Mouse (Mus musculus): Measurements from ENCODE around the gene Tfcp2. TPM values are rescaled to one million over a fixed set of nuclear protein-coding genes. Genes with fewer than 3 reads are reported as not detected.
A peak's percentile ranks its signal among the peaks of the same experiment; 100 is the strongest.
"Not testable (repeated sequence)": the region's sequence is repeated elsewhere in the genome, so short reads cannot be mapped to it uniquely, and the experiment has no call there.

Tfcp2 gene
- total RNA-seq, 2 experiments from 2014 or later = 25.4 to 31.6 TPM

- DNase-seq (ENCODE audit: low spot score in 2 of 2) = no peak
These were observed 6.1 kb upstream of the Tfcp2 start for GRCm38 (mm10) chr15:100557705-100558433.

DNA sequence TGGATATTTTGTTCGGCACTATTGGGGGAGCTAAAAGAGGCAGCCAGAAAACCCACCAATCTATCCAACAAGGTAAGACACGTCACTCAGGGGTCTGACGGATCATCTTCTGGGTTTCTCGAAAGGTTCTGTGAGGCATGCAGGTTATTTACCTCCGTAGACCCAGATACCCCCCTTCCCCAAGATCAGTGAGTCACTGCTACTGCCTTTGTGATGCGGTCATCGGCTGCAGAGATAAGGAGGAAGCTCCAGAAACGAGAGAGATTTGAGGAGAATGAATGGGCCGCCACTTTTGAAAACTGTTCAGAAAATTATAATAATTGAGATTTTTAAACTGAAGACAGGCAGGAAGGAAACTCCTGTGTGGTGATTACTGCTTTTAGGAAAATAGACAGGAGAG, 4.6 kb upstream of the Tfcp2 start:
- DNase-seq (ENCODE audit: low spot score in 2 of 2) = no peak

DNA sequence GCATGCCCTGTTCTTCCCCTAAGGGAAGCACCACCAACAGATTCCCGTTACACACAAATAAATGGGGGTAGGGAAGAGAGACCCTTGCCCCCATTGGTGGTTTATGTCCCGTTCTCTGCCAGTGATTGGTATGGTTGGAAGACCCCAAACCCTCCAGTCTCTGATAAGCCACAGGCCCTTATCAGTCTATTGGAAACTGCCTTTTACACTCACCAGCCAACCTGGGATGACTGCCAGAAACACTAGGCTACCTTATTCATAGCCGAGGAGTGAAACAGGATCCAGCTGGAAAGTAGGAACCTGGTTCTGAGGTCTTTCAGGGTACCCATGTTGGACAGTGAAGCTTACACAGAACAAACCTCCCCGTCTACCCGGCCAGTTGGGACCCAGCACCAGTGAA, 4.2 kb upstream of the Tfcp2 start:
- no peak for DNase-seq (ENCODE audit: low spot score in 2 of 2)

- DNase-seq (ENCODE audit: low spot score in 2 of 2) = no peak
These were observed 1.5 kb downstream of the Tfcp2 start for GRCm38 (mm10) chr15:100550280-100550679.

DNA sequence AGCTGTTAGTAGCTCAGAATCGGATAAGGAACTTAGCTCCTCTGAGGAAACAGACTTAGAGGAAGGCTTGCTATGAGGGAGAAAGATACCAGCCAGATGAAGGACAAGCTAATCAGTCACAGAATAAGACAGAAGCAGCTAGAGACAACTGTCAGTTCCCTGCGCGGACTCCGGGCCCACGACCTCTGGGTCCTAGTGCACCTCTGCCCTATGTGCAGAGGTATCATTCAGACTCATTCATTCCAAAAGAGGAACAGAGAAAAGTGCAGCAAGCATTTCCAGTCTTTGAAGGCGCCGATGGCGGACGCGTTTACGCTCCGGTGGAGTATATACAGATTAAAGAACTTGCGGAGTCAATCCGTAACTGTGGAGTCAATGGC, 8.2 kb downstream of the Tfcp2 start:
- not testable (repeated sequence) for DNase-seq (ENCODE audit: low spot score in 2 of 2)

GRCm38 (mm10) chr15:100542876-100543650, 8.7 kb downstream of the Tfcp2 start:
- DNase-seq (ENCODE audit: low spot score in 2 of 2) = not testable (repeated sequence)

- DNase-seq (ENCODE audit: low spot score in 2 of 2) = no peak
These were observed 10.4 kb downstream of the Tfcp2 start for GRCm38 (mm10) chr15:100541426-100541825.

DNA sequence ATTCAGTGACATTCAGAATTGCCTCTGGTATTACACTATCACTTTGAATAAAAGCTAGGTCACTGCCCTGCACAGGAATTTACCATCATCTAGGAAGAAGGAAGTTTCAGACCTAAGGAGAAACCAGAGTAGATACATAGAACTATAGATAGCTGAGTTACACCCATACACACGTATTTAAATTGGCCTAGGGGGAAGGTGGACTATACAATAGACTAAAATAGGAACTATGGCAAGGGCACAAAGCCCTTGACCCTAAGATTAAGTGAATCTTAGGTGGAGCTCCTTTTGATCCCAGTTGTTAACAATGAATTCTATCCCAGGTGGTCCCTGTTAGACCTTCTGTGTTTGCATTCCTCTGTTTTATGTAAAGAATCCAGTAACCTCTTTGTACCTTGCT, 10.8 kb downstream of the Tfcp2 start:
- DNase-seq (ENCODE audit: low spot score in 2 of 2) = not testable (repeated sequence)

DNA sequence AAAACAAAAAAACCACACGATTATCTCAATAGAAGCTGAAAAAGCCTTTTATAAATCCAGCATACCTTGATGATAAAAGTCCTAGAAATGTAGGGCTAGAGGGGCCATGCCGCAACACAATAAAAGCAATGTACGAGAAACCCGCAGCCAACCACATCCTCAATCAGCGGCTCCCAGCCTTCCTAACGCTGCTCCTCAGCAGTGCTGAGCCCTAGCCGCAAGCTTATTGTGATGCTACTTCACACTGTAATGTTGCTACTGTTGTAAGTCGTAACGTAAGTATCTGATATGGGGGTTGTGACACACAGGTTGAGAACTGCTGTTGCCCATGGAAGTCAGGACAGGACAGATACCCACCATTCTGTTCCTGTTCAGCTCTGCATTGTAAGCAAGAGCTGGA, 12.4 kb downstream of the Tfcp2 start:
- DNase-seq (ENCODE audit: low spot score in 2 of 2) = no peak

DNA sequence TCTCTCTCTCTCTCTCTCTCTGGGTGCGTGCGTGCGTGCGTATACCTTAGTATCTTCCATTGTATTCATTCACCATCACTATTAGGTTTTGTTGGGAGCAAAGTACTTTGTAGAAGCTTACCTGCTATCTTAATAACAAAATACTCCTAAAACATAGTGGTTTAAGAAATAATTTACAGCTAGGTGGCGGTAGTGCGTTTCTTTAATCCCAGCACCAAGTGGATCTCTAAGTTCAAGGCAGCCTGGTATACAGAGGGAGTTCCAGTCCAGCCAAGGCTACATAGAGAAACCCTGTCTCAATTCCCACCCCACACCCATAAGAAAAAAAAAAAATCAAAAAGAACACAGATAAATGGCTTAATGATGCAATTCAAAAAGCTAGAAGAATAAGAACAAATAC, 13.9 kb downstream of the Tfcp2 start:
- DNase-seq (ENCODE audit: low spot score in 2 of 2) = no peak

DNA sequence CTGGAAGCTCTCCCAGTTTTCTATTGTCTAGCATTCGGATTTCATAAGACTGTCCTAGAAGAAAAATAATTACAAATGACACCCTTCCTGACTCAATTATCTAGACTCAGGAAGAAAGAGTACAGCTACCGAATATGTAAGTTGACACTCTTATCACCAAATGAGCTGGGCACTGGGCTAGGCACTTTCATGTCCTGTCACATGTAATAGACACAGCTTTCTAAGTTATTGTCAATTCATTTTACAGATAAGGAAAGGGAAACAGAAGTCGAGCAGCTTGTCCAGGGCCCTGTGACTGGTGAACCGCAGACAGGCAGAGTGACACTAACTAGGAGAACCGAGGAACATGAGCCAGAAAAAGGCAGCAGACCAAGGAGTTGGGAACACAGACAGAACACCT, 23.9 kb downstream of the Tfcp2 start:
- no peak for DNase-seq (ENCODE audit: low spot score in 2 of 2)

- no peak for DNase-seq (ENCODE audit: low spot score in 2 of 2)
These were observed 26.4 kb downstream of the Tfcp2 start for GRCm38 (mm10) chr15:100525405-100525804.

GRCm38 (mm10) chr15:100520306-100520705, 31.5 kb downstream of the Tfcp2 start:
- no peak for DNase-seq (ENCODE audit: low spot score in 2 of 2)

GRCm38 (mm10) chr15:100515121-100515520, 36.7 kb downstream of the Tfcp2 start:
- no peak for DNase-seq (ENCODE audit: low spot score in 2 of 2)

GRCm38 (mm10) chr15:100513387-100513786, 38.4 kb downstream of the Tfcp2 start:
- no peak for DNase-seq (ENCODE audit: low spot score in 2 of 2)

DNA sequence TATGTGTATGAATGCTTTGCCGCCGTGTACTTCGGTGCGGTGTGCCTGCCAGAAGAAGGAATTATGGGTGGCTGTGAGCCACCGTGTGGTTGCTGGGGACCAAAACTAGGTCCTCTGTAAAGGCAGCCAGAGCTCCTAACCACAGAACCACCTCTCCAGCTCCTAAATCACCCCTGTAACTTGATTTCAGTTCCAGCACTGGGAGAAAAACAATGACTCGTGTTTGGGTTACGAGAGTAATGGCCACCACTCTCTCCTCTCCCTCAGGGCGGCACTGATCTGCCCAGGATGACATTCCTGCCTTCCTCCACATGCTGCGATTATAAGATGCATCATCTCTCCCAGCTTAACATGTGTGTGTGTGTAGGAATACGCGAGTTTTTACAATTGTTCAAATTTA, 41.7 kb downstream of the Tfcp2 start:
- DNase-seq (ENCODE audit: low spot score in 2 of 2) = no peak

DNA sequence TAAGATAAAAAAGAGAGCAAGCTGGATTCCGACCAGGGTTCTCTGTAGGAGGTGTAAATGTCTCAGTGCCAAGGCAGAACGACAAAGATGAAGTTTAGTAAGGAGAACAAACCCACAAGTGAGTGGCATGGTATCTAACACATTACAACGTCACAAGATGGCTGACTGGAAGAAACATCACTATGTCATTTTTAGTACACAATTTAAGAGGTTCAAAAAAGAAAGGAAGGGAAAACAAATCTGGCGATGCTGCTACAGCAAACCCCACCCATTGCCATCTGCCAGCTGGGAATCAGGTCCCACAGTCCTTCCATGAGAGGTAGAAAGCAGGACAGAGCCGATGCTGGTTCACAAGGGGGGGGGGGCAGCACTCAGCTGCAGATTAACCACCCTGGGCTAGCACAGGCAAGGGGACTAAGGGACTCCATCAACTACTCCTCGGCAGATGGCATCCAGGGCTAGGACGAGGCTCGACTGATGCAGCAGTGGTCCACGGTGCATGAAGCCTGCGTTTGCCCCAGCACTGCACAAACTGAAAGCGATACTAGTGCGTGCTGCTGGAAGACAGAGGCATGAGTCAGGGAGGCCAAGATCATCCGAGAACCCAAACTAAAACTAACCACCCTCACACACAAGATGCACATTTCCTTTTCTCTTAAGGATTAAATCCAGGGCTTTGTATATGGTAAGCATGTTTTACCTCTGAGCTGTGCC, 43.2 kb downstream of the Tfcp2 start:
- DNase-seq (ENCODE audit: low spot score in 2 of 2) = no peak

DNA sequence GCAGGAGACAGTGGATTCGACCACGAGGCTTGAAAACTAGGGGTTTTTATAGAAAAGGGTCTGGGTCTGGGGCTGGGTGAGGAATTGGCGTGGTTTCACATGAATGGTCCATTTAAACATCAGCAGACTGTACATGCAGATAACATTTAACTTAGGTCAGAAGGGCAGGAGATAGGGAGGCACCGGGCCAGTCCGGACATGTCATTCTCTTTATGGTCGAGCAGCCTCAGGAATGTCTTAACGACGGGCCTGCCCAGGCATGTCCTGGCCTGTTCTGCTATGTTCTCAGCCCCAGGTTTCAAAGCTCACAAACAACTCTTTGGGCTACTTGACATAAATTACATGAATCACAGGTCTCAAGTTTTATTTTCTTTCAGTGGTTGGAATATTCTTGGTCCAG, 52.3 kb downstream of the Tfcp2 start:
- not testable (repeated sequence) for DNase-seq (ENCODE audit: low spot score in 2 of 2)

DNA sequence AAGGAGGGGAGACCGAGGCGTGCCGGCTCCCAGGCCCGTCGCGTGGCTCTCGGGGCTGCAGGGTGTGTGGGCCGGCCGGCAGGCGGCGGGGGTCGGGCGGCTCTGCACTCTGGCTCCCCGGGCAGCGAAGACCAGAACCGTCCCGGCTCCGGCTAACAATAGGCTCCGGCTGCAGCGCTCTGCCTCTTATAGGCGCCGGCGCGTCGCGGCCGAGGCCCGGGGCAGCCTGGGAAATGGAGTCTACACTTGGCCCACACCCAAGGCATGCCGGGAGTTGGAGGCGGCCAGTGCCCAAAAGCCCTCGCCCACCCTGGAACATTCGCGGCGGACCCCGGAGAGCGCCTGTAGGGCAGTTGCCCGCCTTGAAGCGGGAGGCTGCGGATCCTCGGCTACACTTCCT, 56.7 kb downstream of the Tfcp2 start, which contains the start of gene Csrnp2:
Gene Csrnp2 (minus strand): TSS at position 387 of the 400 bp plus-strand sequence.
- peak; percentile 93 to 94 for DNase-seq (ENCODE audit: low spot score in 2 of 2)

- DNase-seq (ENCODE audit: low spot score in 2 of 2) = peak; percentile 33 to 60
These were observed 57.2 kb downstream of the Tfcp2 start for GRCm38 (mm10) chr15:100494647-100495046.

- no peak for DNase-seq (ENCODE audit: low spot score in 2 of 2)
These were observed 59.8 kb downstream of the Tfcp2 start for GRCm38 (mm10) chr15:100491966-100492365.

DNA sequence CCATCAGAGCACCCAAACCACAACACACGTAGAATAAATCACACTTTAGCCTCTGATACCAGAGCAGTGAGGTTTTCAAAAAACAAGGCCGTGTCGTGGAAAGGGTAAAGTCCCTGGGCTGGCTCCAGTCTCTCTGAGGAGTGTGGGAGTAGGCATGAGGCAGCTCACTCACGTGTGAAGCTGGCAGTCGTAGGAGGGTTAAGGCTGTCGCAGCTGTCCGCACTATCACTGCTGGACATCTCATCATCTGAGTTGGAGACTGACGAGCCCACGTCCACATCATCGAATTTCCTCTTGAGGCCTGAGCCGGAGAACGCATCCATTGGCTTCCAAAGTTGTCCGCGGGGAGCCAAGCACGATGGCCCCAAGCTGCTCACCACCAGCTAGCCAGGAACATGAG, 62.5 kb downstream of the Tfcp2 start:
- DNase-seq (ENCODE audit: low spot score in 2 of 2) = peak in 1 of 2 experiments; percentile 40

All from left cerebral cortex, adult 18-20 months (tissue).